Mouse (Mus musculus) stomach, postnatal 0 days (tissue): ENCODE data around the gene Gpi1. TPM values are rescaled to one million over a fixed set of nuclear protein-coding genes. Genes with fewer than 3 reads are reported as not detected.

ENCODE experiments used
- ATAC-seq: fragments of 200-750 bp; cut with Nextera tagmentation; 2 replicates; pipeline ENCODE4 v1.8.0; 2017; ENCODE audit not compliant: low FRiP score, low TSS enrichment
- DNase-seq: peaks from one replicate; pipeline ENCODE4 v3.0.0-alpha.2; 2016; ENCODE audit warnings: low spot score
- H3K27ac ChIP-seq: fragments of 300-500 bp; sonication (generic); replicated peaks from 2 replicates; pipeline ENCODE4 v1.5.1; 2014; ENCODE audit warnings: mild to moderate bottlenecking, control low read depth
- H3K27me3 ChIP-seq: fragments of 300-500 bp; sonication (generic); 2 replicates; pipeline ENCODE4 v1.6.1; 2014; ENCODE audit warnings: low read length; ENCODE audit not compliant: control insufficient read depth, insufficient read depth
- H3K36me3 ChIP-seq: fragments of 300-500 bp; sonication (generic); 2 replicates; pipeline ENCODE4 v1.6.1; 2014; ENCODE audit warnings: low read length, mixed read lengths; ENCODE audit not compliant: control insufficient read depth, insufficient read depth
- H3K4me1 ChIP-seq: fragments of 300-500 bp; sonication (generic); replicated peaks from 2 replicates; pipeline ENCODE4 v1.6.1; 2014; ENCODE audit warnings: antibody characterized with exemption; ENCODE audit not compliant: control insufficient read depth, insufficient read depth
- H3K4me2 ChIP-seq: fragments of 300-500 bp; sonication (generic); replicated peaks from 2 replicates; pipeline ENCODE4 v1.6.1; 2014; ENCODE audit warnings: low read depth, mild to moderate bottlenecking, control low read depth, moderate library complexity
- H3K4me3 ChIP-seq: fragments of 300-500 bp; sonication (generic); 2 replicates; pipeline ENCODE4 v1.5.1; 2014; ENCODE audit warnings: low read depth, low read length, control low read depth
- H3K9ac ChIP-seq: fragments of 300-500 bp; sonication (generic); 2 replicates; pipeline ENCODE4 v1.6.1; 2014; ENCODE audit warnings: mild to moderate bottlenecking, low read length, control low read depth, mixed read lengths
- H3K9me3 ChIP-seq: fragments of 300-500 bp; sonication (generic); 2 replicates; pipeline ENCODE4 v1.6.1; 2016; ENCODE audit warnings: low read length; ENCODE audit not compliant: control insufficient read depth
- CTCF ChIP-seq: IDR thresholded peaks from 2 replicates; pipeline ENCODE4 v1.5.1; 2016; ENCODE audit warnings: antibody characterized with exemption, low read depth, mild to moderate bottlenecking, moderate library complexity
- EP300 ChIP-seq: optimal IDR thresholded peaks from 2 replicates; pipeline ENCODE3; 2016; ENCODE audit warnings: antibody characterized with exemption
- WGBS: fragments of 180-500 bp; shearing (Covaris S2); extraction: QIAGEN DNeasy Blood & Tissue Kit; methylation state at CpG from one replicate; pipeline ENCODE4 v1.1.7; 2014; 5-methylcytosine and 5-hydroxymethylcytosine counted together
- polyA plus RNA-seq: library from polyadenylated mRNA; unstranded; fragments of >200 nt; fragmentation: Nextera tagmentation; extraction: Ambion mirVana; gene quantifications from 2 replicates; pipeline ENCODE4 v1.2.1, GENCODE M21; 2015

Gene Gpi1
- polyA plus RNA-seq, 1 experiment from 2014 or later: 235 TPM

GRCm38 (mm10) chr7:34159167-34159566, 71.0 kb downstream of the Gpi1 start:
- no peak overlapping the region for H3K27ac ChIP-seq
- H3K9me3 ChIP-seq: no peaks in the 10 kb centered on the region
- ATAC-seq (no peak), DNase-seq (no peak)
- H3K36me3 ChIP-seq: peaks cover 45% of the 10 kb centered on the region
- H3K27me3 ChIP-seq: no peaks in the 10 kb centered on the region
- H3K4me2 ChIP-seq: no peak overlapping the region
- H3K9ac ChIP-seq: no peak overlapping the region
- TF ChIP-seq EP300 (no peak), CTCF (peak; percentile 36)
- WGBS: 86% methylated on average over 3 of the region's 3 CpGs
- H3K4me3 ChIP-seq: no peak overlapping the region
- H3K4me1 ChIP-seq: no peaks in the 10 kb centered on the region

GRCm38 (mm10) chr7:34157994-34158393, 72.1 kb downstream of the Gpi1 start:
- DNase-seq (peak; percentile 32), ATAC-seq (peak; percentile 93)
- no peak overlapping the region for H3K4me3 ChIP-seq
- no peaks in the 10 kb centered on the region for H3K27me3 ChIP-seq
- no peaks in the 10 kb centered on the region for H3K9me3 ChIP-seq
- WGBS: 79% methylated on average over 3 of the region's 3 CpGs
- no peak overlapping the region for H3K9ac ChIP-seq
- no peak overlapping the region for H3K27ac ChIP-seq
- H3K4me1 ChIP-seq: no peaks in the 10 kb centered on the region
- no peak for TF ChIP-seq EP300
- H3K4me2 ChIP-seq: no peak overlapping the region
- peaks cover 40% of the 10 kb centered on the region for H3K36me3 ChIP-seq

Other genes starting within 250 kb of the Gpi1 start
- gene Scgb2b27, start 216.4 kb downstream of the Gpi1 start, polyA plus RNA-seq: not detected in 2 replicates
- gene Scgb1b27, start 208.9 kb downstream of the Gpi1 start, polyA plus RNA-seq: not detected in 2 replicates
- not detected in 2 replicates for gene Scgb1b30, start 134.9 kb downstream of the Gpi1 start, polyA plus RNA-seq
- gene Wtip, start 97.1 kb downstream of the Gpi1 start, polyA plus RNA-seq: 3.5 and 5.0 TPM in 2 replicates
- 80.4 and 80.5 TPM in 2 replicates for gene Uba2, start 60.7 kb downstream of the Gpi1 start, polyA plus RNA-seq
- 30.4 and 34.6 TPM in 2 replicates for gene Pdcd2l, start 33.7 kb downstream of the Gpi1 start, polyA plus RNA-seq
- gene Gm6096, start 20.7 kb upstream of the Gpi1 start, polyA plus RNA-seq: not detected in 2 replicates
- gene 4931406P16Rik, start 83.2 kb upstream of the Gpi1 start, polyA plus RNA-seq: 15.2 and 16.1 TPM in 2 replicates
- gene Lsm14a, start 163.0 kb upstream of the Gpi1 start, polyA plus RNA-seq: 47.9 and 49.4 TPM in 2 replicates